ENCODE assay signal across 7 mouse cellular contexts in genomic region chr1:62966885-62967284, GRCm38 (mm10).
DNase-seq lines count a peak whose midpoint lies in the region; ATAC-seq and TF ChIP-seq lines count a peak whose summit lies in the region.

No protein-coding gene starts in this region.

- no peaks in the 10 kb centered on the region for H3K27me3 ChIP-seq in neural tube, embryonic 11.5 days (ENCODE audit: control insufficient read depth, insufficient read depth, low read length)

- DNase-seq in left cerebral cortex, adult 2 months (ENCODE audit: extremely low spot score in 1 of 2, low spot score in 2 of 2) = no peak
- DNase-seq in left cerebral cortex, adult 18-20 months (ENCODE audit: low spot score in 2 of 2) = no peak
- DNase-seq in R1 (ENCODE audit: low read depth, low spot score) = peak; percentile 81
- peak; percentile 54 for DNase-seq in embryo, embryonic 9.5 days (ENCODE audit: extremely low spot score)
- DNase-seq in neural tube, embryonic 11.5 days (ENCODE audit: low spot score) = peak; percentile 16
- DNase-seq in ovary, adult 18-20 months (ENCODE audit: low spot score) = no peak
- DNase-seq in spleen, postnatal 36 days (ENCODE audit: low spot score in 2 of 2) = no peak

- no peak overlapping the region for H3K27ac ChIP-seq in left cerebral cortex, adult 2 months
- H3K27ac ChIP-seq in neural tube, embryonic 11.5 days (ENCODE audit: low read depth, low read length) = no peak overlapping the region

- peaks cover 6% of the 10 kb centered on the region; the same call in 1 of the 2 replicates for H3K4me1 ChIP-seq in neural tube, embryonic 11.5 days (ENCODE audit: control insufficient read depth, insufficient read depth, low read length)

- peak; percentile 59 for TF ChIP-seq CTCF in left cerebral cortex, adult 2 months (IDR thresholded peaks at IDR 0.05)

- intact Hi-C loops in left cerebral cortex, adult 2 months (cut with DNase I) = loop anchor here (5.0 to 10.0 kb wide), 3 partner anchors 245 to 1672 kb away; no protein-coding TSS in a partner anchor

- no peak overlapping the region for H3K4me3 ChIP-seq in left cerebral cortex, adult 2 months
- H3K4me3 ChIP-seq in neural tube, embryonic 11.5 days (ENCODE audit: low read depth, low read length) = no peak overlapping the region

- H3K9ac ChIP-seq in neural tube, embryonic 11.5 days (ENCODE audit: low read length) = no peak overlapping the region

- no peaks in the 10 kb centered on the region for H3K9me3 ChIP-seq in neural tube, embryonic 11.5 days (ENCODE audit: control insufficient read depth, low read length)

- no peaks in the 10 kb centered on the region for H3K36me3 ChIP-seq in neural tube, embryonic 11.5 days (ENCODE audit: control insufficient read depth, insufficient read depth, low read length)

- H3K4me2 ChIP-seq in neural tube, embryonic 11.5 days (ENCODE audit: low read depth) = no peak overlapping the region

- ATAC-seq in neural tube, embryonic 11.5 days (ENCODE audit: insufficient read depth, low FRiP score, low TSS enrichment) = no peak

- WGBS in neural tube, embryonic 11.5 days = 20% methylated on average over 5 of the region's 5 CpGs

Comparison
In these comparisons a context has a peak if more than half of its experiments do, and no peak if none do; other contexts are left out.
1. DNase-seq: peak in R1 (single experiment), embryo, embryonic 9.5 days (single experiment) and neural tube, embryonic 11.5 days (single experiment); none in left cerebral cortex, adult 2 months (0 of 2), left cerebral cortex, adult 18-20 months (0 of 2), ovary, adult 18-20 months (single experiment) and spleen, postnatal 36 days (0 of 2).